Mouse (Mus musculus) heart, adult 18-20 months (tissue): ENCODE results near the gene Bfar. TPM values are rescaled to one million over a fixed set of nuclear protein-coding genes. Genes with fewer than 3 reads are reported as not detected.
A peak's percentile ranks its signal among the peaks of the same experiment; 100 is the strongest.
"Not testable (repeated sequence)": the region's sequence is repeated elsewhere in the genome, so short reads cannot be mapped to it uniquely, and the experiment has no call there.

ENCODE experiments used
- DNase-seq, 2 experiments: peaks; one replicate each; pipeline ENCODE4 v3.0.0; 2021 to 2022; ENCODE audit warnings: mixed read lengths in 1 of 2
- total RNA-seq, 2 experiments: library from RNA; stranded (reverse); gene quantifications; 2 replicates each; pipeline ENCODE4 v1.2.3; 2021

The Bfar gene
- total RNA-seq, 2 experiments from 2014 or later, result 46.5 to 47.0 TPM

DNA sequence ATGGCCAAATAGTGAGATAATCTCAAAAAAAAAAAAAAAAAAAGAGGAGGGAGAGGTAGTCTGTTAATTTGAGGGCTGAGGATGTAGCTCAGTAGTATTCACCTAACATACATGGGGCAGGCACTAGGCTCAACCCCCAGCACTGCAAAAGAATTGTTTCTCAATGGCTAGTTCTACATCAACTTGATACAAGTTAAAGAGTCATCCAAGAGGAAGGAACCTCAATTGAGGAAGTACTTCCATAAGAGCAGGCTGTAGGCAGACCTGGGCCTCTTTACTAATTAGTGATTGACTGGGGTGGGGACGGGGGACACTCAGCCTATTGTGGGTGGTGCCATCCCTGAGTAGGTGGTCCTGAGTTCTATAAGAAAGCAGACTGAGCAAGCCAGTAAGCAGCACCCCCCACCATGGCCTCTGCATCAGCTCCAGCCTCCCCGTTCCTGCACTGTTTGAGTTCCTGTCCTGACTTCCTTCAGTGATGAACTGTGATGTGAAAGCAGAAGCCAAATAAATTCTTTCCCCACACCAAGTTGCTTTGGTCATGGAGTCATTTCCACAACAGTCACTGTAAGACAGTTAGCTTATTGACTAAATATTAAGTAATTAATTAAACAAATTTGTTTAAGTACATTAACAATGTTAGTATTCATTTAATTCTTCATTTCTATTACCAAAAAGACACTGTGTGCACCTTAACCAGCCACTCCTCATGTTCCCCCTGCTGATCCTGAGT lies 45.3 kb downstream of the Bfar start:
- DNase-seq, result no peak

DNA sequence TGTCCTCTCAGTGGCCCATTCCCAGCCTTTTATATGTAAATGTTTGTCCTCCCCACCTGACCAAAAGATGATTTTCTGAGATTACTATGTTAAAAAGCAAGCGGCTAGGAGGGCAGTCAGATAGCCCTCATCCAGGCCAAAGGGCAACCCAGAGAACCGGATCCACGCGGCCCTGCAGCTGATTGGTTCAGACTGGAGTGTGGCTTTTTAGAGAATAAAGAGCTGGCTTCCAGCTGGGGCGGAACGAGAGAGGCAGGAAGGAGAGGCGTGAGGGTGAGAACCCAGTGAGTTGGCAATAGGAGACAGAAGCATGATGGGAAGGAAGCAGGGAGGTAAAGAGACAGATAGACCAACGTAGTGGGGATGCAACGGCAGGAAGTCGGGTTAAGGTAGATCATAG lies 51.3 kb downstream of the Bfar start:
- no peak for DNase-seq

DNA sequence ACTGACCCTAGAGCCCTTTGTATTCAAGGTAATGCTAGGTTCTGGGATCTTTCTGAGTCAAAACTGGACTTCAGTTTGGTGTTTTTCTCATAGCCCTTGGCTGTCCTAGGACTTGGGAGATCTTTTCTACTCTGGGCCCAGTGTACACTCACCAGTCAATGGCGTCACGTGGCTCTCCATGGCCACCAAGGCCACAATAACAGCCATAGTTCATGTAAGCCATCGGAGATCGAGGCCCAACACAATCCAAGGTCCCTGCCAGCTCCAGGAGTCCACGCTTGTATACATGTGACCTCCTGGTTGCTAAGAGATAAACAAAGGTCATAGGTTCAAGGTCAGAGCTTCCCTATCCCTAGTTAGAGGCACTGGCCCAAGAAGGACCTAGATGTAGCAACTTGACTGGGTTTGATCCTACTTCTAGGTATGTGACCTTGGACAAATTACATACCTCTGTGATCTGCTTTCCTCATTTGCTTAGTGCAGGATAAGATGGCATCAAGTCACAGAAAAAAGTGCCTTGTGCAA lies 56.2 kb downstream of the Bfar start:
- DNase-seq, result no peak

DNA sequence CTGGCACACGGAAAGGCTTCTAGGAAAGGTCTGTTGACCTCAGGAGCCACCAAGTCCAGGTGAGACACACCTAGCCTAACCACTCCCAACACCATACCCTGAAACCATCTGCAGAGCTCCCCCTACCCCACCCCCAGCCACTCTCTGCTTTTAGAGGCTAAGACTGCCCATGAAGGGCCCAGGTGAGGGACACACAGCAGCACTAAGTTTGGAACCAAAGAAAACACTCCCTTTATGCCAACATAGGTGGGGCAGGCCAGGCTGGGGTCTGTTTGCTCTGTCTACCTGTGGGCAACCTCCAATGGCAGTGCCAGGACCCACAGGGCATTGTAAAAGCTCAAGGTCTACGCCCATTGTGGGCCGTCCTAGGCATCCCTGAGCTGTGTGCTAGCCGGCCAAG lies 57.8 kb downstream of the Bfar start:
- DNase-seq, result no peak

DNA sequence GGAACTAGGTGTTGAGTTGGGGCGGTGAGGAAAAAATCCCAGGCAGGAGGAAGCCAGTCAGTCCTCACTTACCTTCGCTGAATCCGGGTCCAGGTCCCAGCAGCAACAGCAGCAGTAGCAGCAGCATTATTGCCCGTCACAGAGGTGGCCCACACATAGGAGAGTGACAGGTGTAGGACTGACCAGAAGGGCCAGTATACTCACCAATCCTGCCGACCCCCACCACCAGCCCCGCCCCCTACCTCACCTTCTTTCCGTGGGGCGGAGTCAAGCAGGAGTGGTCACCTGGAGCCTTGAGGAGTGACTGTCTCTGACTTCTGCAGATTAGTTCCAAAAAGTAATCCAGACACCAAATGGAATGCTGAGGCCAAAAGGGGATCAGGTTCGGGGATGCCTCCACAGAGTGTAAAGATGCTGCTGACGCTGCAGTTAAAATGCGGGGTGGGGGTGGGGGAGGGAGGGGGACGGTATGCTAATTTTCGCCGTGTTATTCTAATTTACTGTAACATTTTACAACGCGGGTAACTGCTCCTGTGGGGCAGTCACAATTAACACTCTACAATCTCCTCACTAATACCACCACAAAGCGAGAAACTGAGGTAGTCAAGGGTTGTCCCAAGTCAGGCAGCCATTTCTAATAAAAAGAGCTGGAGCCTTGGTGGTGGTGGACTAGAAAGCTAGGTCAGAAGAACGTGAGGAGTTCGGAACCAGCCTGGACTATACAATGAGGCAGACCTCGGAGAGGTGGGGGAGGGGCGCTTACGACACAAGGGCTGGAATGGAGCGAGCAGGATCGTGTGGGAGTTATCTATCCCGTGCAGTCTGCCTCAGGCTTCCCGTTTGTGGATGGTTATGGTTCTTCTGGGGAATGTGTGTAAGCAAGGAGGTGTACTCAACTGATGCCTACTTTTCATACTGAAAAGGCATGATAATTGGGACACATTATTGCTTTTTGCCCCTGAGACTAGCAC lies 58.9 kb downstream of the Bfar start, which contains the start of gene Pla2g10:
TSS of gene Pla2g10 (minus strand) at position 699 of the 971 bp plus-strand sequence.
- DNase-seq, result no peak

- DNase-seq, result no peak
Observed at GRCm38 (mm10) chr16:13732786-13733185, 61.1 kb downstream of the Bfar start.

DNA sequence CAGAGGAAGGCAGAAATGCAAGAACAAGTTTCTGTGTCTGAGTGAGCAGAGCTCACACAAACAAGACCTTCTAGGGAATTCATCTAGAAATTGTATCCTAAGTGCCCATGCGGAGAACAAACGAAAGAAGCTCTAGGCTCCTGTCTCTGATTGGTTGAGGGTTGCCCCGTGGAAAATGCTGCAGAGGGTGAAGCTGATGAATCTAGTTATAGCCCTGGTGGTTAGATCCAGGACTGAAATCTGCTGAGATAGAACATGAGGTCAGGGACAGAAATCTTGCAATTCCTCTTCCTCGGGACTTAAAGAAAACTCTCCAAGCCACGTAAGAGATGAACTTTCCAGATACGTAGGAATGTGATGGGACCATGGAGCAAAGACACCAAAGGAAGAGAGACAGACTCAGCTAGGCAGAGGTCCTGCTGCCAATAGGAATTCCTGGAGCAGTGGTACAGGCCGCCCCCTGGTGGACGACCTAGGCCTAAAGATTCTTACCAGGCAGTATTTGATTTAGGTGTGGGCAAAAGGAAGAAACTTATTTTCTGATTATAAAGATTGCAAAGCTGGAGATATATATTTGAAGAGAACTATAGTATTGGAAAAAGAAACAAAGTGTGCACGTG lies 62.0 kb downstream of the Bfar start:
- DNase-seq, result peak; percentile 61 to 88

DNA sequence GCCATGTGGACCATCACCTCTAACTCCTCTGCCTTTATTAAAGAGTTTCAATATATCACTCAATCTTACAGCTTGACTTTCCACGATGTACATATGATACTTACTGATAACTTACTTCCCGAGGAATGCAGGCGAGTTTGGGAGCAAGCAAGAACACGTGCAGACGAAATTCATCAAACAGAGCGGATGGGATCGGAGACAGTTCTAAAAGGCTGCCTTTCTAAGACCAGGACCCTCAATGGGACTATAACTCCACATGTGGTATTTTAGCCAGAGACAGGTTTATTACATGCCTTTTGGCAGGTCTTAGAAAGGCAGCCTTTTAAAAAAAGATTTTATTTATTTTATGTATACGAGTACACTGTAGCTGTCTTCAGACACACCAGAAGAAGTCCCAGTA lies 64.3 kb downstream of the Bfar start:
- DNase-seq, result no peak

DNA sequence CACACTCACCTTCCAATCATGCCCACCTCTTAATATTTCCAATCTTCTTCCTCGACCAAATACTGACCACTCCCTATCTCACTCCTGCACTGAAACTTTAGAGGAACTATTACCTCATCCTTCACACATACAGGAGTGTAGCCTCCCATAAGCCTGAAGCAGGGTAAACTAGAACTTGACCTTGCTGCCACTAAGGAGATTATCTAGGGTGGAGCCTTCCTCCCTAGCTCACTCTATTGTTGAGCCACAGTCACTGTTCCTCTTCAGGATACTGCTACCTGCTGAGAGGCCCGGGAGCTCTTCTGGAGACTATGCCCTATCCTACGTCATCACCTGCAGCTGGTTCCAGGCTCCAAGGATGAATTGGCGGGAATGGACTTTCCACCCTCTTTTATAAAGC lies 67.4 kb downstream of the Bfar start:
- DNase-seq, result not testable (repeated sequence)

DNA sequence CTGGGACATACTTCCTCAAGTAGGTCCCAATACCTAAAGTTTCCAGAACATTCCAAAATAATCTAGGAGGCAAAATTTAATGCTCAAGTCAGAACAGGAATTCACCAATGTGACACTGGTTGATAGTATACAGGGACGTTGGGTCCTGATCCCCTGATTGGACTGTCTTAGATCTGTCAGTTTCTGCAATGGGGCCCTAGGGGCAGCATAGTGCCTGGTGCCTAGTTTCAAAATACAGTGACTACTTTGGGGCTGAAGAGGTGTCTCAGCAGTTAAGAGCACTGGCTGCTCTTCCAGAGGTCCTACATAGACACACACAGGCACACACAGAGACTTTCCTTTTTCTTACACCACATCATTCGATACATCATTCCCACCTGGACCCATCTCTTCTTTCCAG lies 69.2 kb downstream of the Bfar start:
- no peak for DNase-seq

GRCm38 (mm10) chr16:13747708-13748107 lies 76.0 kb downstream of the Bfar start:
- DNase-seq, result no peak

- no peak for DNase-seq
Observed at GRCm38 (mm10) chr16:13748124-13748523, 76.5 kb downstream of the Bfar start.

DNA sequence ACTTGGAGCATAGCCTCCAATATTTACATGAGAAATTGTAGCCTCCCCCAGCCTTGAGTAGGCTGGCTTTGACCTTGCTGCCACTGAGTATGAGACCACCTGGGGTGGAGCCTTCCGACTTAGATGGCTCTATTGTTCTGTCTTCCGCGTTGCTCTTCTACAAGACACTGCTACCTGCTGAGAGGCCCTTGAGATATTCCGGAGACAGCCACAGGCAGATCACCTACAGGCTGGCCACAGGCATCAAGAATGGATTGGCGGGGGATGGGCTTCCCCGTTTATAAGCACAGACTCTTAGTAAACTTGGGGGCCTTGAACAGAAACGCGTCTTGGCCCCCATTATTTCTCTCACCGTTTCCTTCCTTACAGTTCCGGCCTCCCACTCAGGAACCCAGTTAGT lies 77.2 kb downstream of the Bfar start:
- not testable (repeated sequence) for DNase-seq

GRCm38 (mm10) chr16:13749306-13749705 lies 77.6 kb downstream of the Bfar start:
- no peak for DNase-seq

DNA sequence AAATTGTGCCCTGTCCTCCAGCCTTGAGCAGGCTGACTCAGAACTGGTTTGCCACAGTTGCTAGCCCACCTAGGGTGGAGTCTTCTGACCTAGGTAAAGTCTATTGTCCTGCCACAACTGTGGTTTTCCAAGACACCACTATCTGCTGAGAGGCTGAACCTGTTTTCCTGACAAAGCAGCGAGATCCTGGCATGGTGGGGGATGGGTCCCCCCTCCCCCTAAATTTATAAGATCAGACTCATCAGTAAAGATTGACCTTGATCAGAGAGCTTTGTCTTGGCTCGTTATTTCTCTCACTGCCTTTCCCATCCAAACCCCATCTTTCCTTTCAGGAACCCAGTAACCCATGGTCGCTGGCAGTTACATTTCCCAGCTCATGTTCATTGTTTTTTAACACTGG lies 78.3 kb downstream of the Bfar start:
- no peak for DNase-seq

GRCm38 (mm10) chr16:13750626-13751025 lies 79.0 kb downstream of the Bfar start:
- no peak for DNase-seq

Other genes starting within 250 kb of the Bfar start
- gene Parn, start 3.7 kb upstream of the Bfar start, total RNA-seq, result 10 to 100 TPM in 1 of 2 experiments, 1 to 10 TPM in 1; 9.0 to 10.1 TPM
- 1 to 10 TPM; 2.5 to 3.8 TPM for gene 3110001I22Rik, start 71 bp downstream of the Bfar start, total RNA-seq
- gene Pla2g10, start 59.1 kb downstream of the Bfar start, total RNA-seq, result not detected
- 10 to 100 TPM; 40.7 to 40.9 TPM for gene Rrn3, start 108.8 kb downstream of the Bfar start, total RNA-seq
- gene Ntan1, start 147.0 kb downstream of the Bfar start, total RNA-seq, result 10 to 100 TPM; 44.7 to 47.2 TPM
- gene Pdxdc1, start 231.3 kb downstream of the Bfar start, total RNA-seq, result 10 to 100 TPM; 75.0 to 77.9 TPM
- gene Mpv17l, start 231.3 kb downstream of the Bfar start, total RNA-seq, result 1 to 10 TPM; 1.5 to 1.8 TPM